Mouse (Mus musculus) ZHBTc4 (cell line): ENCODE data around the gene Lck.
A peak's percentile ranks its signal among the peaks of the same experiment; 100 is the strongest.
"Not testable (repeated sequence)": the region's sequence is repeated elsewhere in the genome, so short reads cannot be mapped to it uniquely, and the experiment has no call there.

Experiments used
- DNase-seq: peaks from one replicate; pipeline ENCODE4 v3.0.0-alpha.2; 2011; ENCODE audit warnings: low read depth, low spot score

Gene Lck

DNA sequence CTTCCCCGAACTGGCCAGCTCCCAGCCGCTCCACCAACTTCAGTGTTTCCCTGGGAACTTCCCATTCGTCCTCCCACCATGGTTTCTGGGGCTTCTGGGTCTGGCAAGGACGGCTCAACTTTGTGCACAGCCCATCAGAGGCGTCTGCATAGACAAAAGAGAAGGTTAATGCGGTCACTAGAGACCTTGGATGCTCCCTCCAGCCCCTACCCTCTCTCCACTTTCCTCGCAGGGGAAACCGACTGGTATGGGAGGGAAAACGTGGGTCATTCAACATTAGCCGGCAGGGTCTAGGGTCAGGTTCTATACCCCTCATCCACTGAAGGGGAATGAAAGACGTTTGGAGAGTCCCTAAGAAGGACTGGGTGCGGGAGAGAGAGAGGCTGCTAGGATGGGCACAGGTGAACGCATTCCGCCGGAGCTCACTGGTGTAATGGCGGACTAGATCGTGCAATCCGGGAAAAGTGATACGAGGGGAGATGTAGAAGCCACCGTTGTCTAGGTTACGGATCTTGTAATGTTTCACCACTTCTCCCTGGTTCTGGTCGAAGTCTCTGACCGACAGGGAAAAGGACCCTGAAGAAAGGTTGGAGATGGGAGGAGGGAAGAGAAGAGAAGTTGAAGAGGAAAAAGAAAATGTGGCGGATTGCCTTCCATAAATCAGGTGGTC, 17.4 kb downstream of the Lck start:
- no peak for DNase-seq

DNA sequence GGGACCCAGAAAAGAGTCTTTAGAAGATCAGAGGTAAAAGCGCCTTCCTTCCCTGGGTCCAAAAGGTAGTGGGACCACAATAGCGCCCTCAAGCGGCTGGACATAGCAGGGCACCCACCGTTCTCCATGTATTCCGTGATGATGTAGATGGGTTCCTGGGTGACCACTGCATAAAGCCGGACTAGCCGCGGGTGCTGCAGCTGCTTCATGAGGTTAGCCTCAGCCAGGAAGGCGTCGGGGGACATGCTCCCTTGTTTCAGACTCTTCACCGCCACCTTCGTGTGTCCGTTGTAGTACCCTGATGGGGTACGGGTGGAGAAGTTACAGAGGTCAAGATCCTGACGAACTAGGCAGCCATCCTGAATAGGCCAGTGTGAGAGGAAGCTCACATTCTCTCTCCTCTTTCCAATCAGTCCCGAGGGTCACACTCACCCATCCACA, 18.0 kb downstream of the Lck start:
- DNase-seq = peak; percentile 90

DNA sequence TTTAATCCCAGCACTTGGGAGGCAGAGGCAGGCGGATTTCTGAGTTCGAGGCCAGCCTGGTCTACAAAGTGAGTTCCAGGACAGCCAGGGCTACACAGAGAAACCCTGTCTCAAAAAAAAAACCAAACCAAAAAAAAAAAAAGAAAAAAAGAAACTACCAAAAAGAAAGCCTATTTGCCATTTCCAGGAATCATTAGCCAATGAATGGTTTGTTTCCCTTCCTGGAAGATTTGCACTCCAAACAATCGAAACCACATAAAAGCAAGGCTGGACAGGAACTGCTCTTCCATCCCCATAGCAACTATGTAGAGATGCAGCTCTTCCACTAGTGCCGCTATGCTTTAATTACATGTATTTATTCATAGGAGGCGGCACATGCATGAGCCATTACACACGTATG, 18.9 kb downstream of the Lck start:
- DNase-seq = peak; percentile 24

DNA sequence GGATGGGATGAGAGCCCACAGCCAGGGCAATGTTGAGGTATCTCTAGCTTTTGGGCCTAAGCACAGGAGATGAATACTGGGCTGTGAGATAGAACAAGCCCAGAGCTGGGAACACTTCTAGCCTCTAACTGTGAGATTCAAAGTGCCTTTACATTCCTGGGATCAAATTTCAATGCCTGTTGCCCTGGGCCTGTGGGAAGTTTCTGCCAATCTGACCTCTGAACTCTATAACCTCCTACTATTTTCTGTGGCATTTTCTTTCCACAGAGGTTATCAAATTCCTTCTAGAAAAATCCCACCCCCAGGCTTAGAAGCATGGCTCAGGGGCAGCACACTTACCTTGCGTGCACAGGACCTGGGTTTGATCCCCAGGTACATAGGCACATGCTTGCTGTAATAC, 23.1 kb downstream of the Lck start:
- no peak for DNase-seq

DNA sequence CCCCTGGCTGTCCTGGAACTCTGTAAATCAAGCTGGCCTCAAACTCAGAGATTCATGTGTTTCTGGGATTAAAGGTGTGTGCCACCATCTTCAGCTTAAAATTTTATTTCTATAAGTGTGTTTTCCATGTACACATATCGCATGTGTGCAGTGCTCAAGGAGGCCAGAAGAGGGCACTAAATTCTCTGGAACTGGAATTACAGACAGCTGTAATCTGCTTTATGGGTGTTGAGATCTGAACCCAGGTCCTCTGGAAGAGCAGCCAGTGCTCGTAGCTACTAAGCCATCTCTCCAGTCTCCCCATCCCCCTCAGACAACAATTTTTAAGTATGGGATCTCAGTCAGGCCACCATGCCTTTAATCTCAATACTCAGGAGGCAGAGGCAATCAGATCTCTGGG, 24.1 kb downstream of the Lck start:
- DNase-seq = peak; percentile 66

DNA sequence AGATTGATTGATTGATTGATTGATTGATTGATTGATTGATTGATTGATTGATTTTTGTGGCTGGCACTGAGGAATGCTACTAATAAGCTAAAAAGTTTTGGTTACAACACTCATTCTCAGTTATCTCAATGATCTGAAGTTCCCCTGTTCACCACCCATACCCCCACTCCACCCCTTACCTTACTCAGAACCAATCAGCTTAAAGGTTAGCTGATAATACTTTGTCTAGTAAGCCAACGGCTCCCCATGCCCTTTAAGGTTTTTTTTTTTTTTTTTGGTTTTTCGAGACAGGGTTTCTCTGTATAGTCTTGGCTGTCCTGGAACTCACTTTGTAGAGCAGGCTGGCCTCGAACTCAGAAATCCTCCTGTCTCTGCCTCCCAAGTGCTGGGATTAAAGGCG, 25.8 kb downstream of the Lck start:
- not testable (repeated sequence) for DNase-seq

DNA sequence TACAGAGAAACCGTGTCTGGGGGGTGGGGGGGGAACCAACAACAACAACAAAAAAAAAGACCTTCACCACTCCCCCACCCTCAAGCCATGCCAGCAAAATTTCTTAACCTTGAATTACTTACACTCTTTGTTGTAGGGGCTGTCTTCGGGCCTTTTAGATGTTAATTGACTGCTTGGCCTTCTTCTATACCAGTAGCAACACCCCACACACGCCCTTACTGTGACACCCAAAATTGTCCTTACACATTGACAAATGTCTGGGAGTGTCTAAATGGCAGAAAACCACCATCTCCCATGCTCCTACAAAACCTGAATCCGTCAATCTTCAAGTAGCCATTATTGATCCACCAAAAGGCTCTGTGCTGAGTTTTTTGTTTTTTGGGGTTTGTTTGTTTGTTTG, 29.3 kb downstream of the Lck start:
- DNase-seq = peak; percentile 59

DNA sequence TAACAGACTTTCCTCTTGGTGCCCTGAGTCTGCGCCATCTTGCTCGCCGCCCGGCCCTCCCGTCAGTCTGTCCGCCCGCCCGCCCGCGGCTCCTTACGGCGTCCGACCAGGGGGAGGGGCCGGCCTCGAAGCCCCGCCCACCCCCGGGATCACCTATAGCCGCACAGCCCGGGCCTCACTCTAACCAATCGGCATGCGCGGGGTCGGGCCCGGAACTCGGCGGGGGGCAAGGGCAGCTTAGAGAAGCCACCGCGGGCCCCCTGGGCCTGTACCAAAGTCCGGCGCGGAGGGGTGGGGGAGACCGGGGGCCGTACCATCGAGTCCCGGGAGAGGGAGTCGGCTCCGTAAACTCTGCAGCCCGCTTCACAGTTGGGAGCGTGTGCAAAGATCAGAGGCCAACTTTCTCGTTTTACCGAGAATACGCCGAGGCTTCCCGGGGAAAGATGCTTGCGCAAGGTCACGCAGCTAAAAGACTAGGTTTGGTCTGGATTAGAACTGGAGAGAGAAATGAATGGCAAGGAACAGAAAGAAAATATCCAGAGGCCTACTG, 30.8 kb downstream of the Lck start, which contains the start of gene Hdac1:
Gene Hdac1, minus strand, starts transcription at position 122 of the 550 bp plus-strand sequence.
- DNase-seq = peak; percentile 99

DNA sequence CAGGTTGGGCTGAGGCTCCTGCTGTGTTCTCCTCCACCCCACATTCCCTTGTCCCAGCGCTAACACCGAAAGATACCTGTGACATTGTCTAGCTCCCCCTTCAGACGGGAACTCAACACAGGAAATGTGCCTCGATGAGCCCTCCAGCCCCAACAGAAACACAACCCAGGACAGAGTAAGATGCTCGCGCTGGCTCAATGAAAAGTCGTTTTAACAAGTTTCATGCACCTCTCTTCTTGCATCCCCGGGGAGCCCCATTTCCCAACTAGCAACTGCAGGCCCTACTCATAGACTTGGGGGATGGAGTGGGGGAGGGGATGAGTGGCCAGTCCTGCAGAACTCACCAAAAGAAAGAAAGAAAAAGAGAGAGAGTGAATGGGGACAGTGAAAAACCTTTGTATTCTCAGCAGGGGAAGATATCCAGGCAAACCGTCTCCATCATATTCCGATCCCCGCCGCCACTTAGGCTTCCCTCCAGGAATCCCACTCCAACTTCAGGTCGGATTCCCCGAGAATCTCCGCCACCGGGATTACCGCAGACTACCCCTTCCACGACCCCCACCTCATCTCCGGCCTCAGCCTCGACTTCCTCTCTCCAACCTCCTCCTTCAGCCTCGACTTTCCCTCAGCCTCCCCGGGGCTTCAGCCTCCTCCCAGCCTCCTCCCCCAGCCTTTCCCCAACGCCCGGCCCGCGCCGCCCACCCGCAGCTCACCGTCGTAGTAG, 31.4 kb downstream of the Lck start:
- DNase-seq = peak; percentile 91

DNA sequence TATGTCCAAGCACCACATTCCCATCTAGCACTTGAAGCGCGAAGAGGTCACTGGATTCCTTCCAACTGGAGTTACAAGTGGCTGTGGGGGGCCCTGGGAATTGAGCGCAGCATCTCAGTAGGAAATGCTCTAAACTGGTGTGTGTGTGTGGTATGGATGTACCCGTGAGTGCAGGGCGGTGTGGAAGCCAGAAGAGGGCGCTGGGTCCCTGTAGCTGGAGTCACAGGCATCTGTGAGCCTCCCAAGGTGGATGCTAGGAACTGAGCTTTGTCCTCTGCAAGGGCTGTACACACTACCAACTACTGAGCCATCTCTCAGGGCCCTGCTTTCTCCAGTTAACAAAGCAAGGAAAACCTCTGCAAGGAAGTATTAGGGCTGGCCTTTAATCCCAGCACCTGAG, 33.4 kb downstream of the Lck start:
- peak; percentile 89 for DNase-seq

DNA sequence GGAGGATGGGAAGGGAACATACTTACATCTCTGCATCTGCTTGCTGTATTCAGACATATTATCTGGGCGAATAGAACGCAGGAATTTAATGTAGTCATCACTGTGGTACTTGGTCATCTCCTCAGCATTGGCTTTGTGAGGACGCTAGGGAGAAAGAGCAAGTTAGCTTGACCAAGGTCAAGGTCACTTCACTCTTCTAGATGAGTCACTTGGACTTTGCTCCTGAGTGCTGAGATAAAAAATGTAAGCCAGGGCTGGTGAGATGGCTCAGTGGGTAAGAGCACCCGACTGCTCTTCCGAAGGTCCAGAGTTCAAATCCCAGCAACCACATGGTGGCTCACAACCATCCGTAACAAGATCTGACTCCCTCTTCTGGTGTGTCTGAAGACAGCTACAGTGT, 44.5 kb downstream of the Lck start:
- not testable (repeated sequence) for DNase-seq

DNA sequence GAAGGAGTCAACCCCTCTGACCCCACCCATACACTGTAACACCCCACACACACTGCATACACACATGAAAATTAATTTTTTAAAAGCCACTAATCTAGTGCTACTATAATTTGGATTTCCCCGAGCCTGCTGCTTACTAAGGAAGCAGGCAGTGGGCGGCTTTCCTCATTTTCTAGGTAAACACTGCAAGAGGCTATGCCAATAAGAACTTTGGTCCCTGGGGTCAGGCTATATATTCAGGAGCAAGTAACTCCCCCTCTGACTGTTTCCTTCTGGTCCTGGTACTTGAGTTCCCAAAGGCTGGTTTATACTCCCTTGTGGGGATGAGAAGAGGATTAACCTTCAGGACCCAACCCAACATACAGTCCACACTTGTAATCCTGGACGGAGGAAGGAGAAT, 47.6 kb downstream of the Lck start:
- DNase-seq = no peak

DNA sequence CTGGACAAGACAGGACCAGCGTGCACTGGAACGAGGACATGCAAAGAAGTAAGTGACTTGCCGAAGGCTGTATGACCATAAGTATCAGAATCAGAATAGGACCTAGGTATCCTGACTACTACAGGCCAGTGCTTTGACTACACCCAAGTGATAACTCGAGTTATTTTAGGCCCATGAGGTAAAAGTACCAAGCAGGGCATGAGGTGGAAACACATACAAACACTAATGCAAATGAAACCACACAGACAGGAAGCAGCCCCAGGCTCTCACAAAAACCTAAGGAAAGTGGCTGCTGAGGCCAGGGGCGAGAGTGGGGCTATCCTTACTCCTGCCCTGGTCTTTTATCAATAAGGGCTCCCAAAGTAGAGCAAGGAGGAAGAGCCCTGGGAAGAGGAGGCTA, 48.1 kb downstream of the Lck start:
- no peak for DNase-seq

DNA sequence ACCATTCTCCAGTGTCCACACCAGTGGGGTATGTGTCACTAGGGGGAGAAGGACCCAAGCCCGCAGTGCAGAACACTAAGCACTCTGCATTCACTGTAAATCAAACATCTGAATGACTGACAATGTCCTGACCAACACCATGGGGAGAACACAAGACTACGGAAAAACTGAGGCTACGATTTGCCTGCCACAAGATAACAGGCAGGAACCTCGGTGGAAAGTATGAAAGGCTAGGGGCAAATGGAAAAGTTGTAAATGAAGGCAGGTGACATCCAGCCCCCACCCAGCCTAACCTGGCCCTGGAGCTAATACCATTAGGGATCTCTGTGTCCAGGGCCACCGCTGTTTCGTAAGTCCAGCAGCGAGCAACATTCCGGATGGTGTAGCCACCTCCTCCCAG, 54.9 kb downstream of the Lck start:
- no peak for DNase-seq

DNA sequence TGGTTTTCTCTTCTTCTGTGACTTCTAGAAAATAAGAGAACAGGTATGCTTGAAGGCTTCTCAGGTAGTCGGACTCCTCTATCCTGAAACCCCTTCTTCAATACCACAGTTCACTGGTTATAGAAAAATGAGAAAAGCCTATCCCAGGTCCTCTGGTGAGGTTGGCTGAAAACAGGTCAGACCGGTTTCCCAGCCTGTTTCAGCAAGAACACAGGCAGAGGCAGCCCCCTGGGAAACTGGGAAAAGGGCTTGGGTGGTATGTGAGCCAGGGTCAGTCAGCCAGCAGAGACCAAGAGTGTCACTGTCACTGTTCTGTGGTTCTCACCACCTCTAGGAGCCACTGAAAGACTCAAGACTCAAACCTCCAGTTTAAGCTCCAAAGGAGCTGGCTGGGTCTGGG, 56.5 kb downstream of the Lck start:
- no peak for DNase-seq

DNA sequence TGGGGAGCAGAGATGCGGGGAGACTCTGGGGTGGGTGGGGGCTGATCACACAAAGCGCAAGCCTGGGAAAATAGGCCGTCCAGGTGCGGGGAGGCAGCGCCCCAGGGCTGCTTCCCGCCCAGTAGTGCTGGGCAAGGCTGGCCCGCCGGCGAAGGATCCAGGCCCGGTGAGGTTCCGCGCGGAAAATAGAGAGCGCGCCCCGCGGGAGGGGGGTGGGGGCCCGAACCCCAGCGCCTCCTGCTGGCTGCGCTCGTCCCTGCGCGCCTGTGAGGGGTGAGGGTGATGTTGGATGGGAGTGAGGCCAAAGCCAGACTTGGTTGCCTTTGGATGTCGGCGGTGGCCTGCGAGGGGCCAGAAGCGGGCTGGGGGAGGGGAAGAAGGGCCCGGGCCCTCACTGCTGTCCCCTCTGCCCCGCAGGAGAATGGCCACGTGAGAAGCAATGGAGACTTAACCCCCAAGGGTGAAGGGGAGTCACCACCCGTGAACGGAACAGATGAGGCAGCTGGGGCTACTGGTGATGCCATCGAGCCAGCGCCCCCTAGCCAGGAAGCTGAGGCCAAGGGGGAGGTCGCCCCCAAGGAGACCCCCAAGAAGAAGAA, 59.0 kb downstream of the Lck start:
- peak; percentile 84 for DNase-seq

DNA sequence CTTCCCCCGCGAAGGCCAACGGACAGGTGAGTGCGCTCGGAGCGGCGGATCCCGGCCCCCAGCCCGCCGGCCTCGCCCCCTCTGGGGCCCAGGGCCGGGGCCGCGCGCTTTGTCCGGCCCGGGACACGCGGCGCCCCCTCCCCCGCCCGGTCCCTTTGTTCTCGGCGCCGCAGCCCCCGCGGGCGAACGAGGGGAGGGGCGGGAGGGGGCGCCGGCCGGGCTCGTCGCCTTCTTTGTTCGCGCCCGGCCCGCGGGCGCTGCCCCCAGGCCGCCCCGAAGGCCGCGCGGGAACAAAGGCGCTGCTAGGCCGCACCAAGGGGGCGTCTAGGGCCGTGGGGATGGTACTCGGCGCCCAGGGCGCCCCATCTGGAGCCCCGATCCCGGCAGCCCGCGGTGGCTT, 59.5 kb downstream of the Lck start:
- DNase-seq = no peak

DNA sequence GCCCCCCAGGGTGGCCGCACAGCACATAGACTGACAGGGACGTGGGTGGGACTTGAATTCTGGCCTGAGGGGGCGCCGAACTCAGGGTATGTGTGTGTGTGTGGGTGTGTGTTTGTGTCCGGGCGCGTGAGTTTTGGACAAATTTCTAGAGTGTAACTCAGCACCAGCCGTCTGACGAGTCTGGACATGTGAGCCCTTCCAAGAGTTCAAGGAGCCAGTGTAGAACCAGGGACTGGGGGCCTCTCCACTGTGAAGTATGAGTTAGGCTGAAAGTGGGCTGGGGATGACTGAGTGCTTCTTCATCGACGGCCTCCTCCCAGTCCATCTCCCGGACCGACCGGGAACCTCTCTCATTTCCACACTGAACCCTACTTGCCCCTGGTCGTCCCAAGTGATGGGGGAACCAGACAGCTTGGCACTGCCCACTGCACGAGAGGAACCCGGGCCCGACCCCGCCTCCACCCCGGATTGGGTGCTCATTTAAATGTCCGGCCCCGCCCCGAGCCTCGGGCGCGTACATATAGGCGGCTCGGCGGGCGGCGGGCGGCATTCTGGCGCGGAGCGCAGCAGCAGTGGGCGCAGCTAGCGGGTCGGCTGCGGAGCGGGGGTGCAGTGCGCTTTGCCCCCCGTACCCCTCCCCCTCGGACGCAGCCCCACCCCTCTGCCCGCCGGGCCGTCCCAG, 60.2 kb downstream of the Lck start, which contains the start of gene Marcksl1:
Gene Marcksl1, plus strand, starts transcription at position 496 of the 682 bp plus-strand sequence.
- DNase-seq = peak; percentile 92

DNA sequence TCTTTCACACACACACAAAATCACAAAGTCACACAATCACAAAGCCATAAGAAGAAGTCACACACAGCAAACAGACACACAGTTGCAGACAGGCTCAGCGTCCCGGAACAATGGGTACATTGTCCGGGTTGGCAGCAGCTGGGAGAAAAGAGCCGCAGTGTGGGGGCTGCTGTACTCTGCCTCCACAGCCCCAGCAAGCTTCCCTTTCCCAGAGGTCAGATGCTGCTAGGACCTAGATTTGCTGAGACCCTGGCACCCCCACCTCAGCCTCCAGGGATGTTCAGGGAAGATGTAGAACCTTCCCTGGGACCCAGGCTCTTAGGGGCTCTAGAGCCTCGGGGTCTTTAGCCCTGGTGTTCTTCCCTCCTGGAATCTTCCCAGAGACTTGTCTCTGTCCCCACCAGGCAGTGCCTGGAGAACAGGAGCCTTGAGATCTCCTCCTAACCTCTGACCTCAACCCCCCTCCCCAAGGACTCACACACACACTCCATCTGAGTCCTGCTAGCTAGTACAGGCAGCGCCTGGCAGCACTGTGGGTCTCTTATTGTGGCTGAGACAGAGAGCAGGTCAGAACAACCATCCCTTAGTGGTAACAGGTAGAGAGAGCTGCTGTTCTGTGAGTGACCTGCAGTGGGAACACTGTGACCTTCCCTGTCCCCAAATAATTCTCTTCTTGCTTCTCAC, 61.9 kb downstream of the Lck start:
- DNase-seq = no peak

DNA sequence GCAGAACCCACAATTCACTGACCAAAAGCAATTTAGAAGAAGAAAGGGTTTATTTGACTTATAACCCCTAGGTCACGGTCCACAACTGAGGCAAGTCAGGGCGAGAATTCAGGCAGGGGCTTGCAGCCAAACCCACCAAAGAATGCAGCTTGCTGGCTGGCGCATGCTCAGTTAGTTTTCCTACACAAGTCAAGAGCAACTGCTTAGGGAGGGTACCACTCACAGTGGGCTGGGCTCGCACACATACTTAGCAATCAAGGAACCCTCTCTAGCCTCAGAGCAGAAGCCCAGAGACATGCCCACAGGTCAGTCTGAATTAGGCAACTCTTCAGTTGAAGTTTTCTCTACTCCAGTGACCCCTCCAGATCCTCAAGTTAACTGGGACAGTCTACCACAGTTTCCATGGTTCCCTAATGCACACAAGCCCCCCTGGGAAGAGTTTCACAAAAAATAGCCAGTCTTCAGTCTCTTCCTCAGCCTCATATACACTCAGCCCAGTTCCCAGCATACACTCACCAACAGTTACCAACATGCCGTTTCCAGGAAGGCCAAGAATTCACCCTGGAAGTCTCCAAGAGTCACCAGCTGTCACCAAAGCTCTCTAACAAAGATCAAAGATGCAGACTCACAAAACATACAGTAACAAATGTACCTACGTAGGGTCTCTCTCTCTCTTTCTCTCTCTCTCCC, 62.6 kb downstream of the Lck start:
- DNase-seq = peak; percentile 84

DNA sequence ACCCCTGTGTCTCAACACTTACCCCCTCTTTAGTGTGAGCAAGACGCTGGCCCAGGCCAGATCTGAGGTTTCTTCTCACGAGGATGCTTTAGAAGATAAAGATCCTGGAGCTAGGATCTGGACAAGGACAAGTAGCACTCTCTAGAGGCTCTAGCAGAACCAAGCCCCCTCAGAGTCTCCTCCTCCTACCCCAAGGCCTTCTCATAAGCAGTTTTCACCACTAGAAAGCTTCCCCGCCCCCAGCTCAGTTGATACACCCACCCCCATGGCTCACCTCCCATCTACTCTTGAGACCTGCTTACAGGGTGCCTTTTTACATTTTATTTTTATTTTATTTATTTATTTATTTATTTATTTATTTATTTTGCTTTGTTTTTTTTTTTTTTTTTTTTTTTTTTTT, 63.8 kb downstream of the Lck start:
- DNase-seq = peak; percentile 51
